Mouse (Mus musculus) mature B cell (primary cell): Measurements from ENCODE around the gene Snn.
"Not testable (repeated sequence)": the region's sequence is repeated elsewhere in the genome, so short reads cannot be mapped to it uniquely, and the experiment has no call there.

ENCODE experiments used
- in situ Hi-C: fragments of 300-500 bp; cut with MboI; formaldehyde crosslinking; loops from 2 replicates; pipeline ENCODE4 v1.14.3; 2019

Gene Snn

DNA sequence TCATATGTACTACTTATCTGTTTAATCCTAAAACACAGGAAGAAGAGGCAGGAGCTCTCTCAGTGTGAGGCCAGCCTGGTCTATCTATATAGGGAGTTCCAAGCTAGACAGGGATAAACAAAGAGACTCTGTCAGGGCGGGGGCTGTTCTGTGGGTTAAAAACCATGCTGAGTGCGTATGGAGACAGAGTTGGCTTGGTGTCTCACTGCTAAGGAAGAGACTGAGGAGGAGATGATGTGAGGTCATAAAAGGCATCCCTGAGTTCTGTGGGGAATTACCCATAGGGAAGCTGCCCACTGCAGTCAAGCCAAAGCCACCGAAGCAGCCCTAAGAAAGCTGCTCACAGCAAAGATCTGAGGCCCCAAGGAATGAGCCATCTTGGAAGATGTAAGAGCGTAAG lies at the start of gene Snn:
Snn (plus strand) TSS at position 301 of the 400 bp plus-strand sequence.
- in situ Hi-C loops: no loop called here

DNA sequence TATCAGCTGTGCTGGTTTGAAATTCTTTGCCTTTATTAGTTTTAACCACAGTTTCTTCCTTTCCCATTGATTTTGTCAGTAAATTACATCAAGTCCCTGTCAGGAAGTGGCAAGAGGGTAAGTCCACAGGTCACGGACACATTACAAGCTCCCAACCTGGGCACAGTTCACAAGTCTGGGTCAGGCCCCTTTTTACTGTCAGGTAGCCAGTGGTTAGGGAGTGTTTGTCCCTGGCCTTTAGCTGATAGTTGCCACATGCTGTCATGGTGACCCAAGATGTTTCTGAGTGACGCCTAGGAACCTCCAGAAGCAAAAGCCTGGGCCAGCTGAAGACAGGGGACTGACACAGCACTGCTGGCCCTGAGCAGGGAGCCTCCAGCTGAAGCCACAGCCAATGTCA lies 49.5 kb upstream of the Snn start:
- in situ Hi-C loops: no loop called here

DNA sequence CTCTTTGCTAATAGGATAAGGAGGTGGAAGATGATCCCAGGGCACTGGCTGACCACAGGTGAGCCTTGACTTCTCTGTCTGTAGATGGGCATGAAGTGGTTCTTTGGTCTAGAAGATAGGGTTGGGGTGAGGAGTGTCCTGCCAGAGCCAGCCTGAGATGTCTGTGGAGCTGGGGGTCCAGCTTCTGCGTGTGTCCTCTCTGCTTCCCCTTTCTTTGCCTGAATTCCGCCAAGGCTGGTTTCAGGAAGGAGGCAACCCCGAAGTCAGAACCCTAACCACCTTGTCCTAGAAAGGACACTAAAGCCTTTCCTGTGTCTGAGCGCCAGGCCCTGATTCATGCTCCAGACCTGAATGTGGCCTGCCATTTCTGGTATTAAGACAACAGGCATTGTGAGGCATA lies 48.8 kb upstream of the Snn start:
- in situ Hi-C loops: no loop called here

DNA sequence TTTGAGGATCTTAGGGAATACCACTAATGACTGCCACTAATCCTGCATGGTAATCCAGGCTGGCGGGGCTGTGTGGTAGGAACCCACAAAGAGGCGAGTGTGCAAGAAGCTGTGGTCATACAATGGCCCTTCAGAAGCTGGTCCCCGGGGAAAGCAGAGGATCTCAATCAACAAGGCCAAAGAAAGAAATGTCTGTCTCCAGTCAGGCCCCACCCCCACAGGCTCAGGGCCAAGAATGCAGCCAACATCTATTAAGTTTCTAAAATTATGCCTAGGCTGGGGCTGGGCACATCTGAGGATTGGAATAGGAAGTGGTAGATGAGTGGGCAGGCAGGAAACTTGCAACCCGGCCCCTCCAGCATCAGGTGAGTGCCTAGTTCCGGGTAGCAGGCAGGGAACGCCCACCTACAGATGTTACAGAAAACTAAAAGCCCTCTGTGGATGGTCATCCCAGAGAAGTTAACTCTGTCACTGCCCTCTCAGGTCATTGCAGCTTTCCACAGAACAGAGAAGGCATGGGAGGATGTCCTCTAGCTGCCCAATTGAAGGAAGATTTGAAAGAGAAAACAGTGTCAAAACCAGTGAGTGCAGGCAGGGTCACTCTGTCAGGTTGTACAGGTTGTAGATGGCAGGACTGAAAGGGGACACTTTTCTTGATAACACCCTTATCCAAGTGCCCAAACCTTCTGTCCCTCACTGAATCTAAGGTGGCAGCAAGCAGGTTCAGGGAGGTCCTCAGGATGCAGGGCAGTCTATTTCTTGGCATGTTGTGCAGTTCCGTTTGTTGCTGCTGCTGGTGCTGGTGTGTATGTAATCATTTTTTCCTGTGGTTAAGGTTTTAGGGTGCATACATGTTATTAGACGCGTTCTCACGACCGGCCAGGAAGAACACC lies 47.9 kb upstream of the Snn start:
- in situ Hi-C loops: no loop called here

DNA sequence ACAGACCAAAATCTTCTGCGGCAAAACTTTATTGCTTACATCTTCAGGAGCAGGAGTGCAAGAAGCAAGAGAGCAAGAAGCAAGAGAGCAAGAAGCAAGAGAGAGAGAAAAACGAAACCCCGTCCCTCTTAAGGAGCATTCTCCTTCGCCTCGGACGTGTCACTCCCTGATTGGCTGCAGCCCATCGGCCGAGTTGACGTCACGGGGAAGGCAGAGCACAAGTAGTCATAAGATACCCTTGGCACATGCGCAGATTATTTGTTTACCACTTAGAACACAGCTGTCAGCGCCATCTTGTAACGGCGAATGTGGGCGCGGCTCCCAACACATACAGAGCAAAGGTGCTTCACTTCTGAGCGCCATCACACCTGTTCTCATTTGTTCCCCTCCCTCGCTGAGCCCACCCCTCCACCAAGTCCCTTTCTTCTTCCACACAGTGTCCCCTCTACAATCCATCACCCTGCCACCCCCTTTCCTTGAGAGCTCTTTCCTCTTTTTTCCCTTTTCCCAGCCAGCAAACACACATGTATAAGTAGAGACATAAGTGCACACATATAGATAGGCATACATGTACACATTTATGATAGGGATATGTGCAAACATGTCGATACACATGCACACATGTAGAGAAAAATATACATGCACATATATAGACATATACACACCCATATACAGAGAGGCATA lies 47.1 kb upstream of the Snn start:
- in situ Hi-C loops: not testable (repeated sequence)

DNA sequence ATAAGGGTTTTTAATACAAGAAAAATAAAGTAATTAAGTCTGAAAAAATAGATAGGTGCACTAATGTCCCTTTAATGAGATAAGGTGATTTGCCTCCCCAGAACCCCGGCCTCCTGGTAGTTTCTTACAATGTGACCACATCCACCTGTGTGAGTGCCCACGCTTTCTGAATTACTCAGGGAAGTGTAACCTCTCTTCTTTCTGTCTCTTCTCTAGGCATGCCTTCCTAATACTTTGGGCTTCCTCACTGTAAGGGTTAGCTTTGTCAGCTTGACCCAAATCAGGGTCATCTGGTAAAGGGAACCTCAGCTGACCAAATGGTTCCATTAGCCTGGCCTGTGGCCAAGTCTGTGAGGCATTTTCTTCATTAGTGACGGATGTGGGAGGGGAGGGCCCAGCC lies 46.3 kb upstream of the Snn start:
- in situ Hi-C loops: no loop called here

DNA sequence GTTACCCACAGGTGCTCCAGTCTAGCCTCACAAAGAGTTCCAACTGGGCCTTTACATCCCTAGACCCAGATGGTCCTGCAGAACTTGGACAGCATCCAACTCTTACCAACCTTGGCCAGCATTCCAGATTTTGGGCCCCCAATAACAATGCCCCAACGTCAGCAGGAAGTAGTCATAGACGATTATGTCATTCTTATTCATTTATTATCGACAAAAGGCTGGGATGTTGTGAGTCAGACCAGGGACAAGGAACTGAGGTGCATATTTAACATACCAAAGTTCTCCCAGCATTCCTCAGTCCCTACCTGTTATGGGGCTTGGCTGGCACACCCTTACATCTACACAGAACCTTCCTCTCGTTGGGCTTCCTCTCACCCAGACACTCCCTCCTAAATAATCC lies 44.4 kb upstream of the Snn start:
- in situ Hi-C loops: no loop called here

DNA sequence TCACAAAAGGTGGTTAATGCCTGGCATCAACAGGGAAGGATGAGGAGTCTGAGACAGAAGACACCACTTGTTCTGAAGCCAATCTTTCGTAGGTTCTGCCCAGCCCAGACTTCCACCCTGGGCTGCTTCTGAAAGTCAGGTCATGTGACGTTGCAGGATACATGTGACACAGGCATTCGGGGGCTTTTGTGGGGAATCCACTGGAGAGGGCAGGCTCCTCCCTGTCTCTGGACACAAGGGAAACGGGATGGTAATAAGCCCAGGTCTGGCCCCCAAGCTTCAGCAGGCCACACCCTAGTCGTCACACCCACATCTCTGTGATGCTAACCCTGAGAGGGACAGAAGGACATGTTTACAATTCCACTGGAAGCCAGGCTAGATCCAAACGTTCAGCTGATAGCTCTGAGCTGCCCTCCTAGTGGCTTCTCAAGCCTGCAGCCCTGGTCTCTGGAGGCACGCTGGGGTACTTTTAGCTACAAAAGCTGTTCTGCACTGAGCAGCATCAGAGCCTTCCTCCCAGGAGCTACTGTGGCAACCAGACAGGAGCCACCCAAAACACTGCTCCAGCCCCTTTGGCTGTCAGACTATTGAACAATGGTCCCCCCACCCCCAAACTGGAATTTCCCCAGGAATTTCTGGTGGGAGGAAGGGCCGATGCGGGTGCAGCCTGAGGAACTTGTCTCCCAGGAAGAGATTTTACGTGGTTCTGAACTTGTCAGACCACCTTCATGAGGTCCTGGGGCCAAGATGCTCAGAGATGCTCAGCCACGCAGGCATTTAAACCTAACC lies 42.7 kb upstream of the Snn start:
- in situ Hi-C loops: no loop called here

DNA sequence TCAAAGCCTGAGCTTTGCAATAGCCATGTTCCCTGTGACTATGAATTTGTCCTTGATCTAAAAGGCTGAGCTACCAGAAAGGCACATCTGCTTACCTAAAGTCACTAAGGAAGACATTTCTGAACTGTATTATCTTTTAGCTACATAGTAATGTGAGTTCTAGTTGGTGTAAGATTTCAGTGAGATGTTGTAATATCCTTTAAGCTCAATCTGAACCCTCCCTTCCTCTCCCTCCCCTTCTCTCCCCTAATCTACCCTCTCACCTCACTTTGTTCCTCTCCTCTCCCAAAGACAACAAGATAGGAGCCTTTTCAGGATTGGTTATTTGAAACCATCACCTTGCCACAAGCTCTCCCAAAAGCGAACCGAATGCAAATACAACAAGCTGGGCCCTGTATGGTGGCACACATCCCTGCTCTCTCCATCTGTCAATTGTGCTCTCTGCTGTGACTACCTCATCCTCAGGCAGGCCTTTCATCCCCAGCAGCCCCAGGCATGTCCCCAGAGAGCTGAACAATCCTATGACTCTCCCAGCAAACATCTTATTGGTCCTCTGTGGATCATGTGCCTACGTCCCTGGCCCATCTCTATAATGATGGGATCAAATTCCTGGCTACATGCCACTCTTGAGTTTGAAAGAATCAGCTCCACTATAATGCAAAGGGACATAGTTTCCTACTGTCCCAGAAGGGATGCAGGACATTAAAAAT lies 39.2 kb upstream of the Snn start:
- in situ Hi-C loops: no loop called here

DNA sequence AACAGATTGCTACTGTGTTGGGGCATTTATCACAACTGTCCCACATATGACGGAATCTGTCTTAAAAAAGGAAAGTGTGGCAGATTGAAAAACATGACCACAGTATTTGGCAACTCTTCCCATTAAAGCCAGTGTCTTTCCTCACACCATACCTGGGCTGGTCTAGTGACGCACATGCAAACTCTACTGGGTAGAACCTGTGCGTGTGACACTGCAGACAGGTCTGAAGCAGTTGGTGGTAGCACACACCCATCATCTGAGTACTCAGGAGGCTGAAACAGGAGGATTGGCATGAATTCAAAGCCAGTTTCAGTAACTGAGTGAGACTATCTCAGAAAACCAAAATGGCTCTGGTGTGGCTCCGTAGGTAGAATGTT lies 38.6 kb upstream of the Snn start:
- in situ Hi-C loops: no loop called here

DNA sequence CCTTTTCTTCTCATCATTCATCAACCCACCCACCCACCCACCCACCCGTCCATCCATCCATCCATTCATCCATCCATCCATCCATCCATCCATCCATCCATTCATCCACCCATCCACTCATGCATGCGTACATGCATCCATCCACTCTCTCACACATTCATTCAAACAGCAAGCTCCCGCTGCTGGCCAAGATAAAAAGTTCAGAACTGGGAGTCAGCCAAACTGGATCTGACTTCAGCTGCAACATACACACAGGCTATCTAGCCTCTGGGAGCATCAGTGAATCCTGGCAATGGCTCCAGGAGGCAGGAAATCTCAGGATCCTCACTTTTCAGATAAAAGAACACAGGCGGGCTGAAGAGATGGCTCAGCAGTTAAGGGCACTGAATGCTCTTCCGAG lies 37.1 kb upstream of the Snn start:
- in situ Hi-C loops: no loop called here

DNA sequence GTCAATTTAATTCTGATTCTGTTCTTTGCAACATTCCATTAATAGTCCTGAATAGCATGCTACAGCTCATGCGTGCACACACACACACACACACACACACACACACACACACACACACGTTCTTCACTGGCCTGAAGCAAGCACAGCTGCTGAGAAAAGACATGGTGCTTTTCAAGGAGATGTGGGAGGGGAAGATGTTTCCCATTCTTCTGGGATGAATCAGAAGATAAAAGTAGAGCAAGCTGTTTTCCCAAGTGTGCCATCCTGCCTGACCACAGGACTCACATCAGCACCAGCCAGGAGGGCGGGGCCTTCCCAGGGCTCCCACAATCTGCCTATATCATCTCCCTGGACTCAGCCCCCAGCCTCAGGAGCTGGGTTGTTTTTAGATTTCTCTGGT lies 35.9 kb upstream of the Snn start:
- in situ Hi-C loops: no loop called here

DNA sequence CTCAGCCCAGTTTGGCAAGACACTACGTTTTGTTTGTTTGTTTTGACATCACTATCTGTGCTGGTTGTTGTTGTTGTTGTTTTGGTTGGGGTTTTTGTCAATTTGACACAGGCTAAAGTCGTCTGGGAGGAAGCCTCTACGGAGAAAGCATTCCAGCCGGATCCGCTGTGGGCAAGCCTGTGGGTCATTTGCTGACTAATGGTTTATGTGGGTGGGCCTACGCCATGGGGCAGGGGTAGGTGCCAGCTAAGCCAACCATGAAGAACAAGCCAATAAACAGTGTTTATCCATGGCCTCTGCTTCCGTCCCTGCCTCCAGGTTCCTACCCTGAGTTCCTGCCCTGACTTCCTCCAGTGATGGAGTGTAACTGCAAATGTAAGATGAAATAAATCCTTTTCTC lies 32.5 kb upstream of the Snn start:
- in situ Hi-C loops: no loop called here

DNA sequence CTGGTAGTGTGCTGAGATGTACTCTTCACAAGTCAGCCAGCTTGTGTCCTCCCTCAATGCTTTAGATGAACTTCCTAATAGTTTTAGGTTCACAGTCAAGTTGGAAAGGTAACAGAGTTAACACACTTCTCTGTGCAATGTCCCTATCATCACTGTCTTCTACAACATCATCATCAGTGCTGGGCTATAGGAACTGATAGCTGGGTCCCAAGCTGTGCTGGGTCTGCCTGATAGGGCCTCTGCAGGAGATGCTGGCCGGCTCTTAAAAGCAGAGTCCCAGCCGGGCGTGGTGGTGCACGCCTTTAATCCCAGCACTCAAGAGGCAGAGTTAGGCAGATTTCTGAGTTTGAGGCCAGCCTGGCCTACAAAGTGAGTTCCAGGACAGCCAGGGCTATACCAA lies 29.9 kb upstream of the Snn start:
- in situ Hi-C loops: loop anchor here (5.0 kb wide), 1 partner anchor 154 kb away; no protein-coding TSS in a partner anchor

DNA sequence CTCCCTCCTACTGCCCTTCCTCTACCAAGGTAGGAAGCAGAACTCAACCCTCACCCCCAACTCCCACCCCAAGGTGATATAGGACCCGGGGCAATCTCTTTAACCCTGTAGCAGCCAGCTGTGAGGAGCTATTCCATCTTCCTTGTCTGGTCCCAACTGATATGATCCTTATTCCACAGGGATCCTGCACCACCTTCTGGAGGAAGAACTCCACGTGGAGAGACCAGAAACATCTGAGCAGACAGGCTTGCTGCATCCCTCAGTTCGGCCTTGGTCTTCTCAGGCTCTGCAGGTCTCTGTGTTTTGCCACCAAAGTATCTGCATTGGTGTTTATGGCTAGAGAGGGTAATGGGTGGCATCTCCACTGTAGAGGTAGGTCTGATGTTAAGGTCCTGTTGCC lies 29.4 kb upstream of the Snn start:
- in situ Hi-C loops: loop anchor here (5.0 kb wide), 1 partner anchor 154 kb away; no protein-coding TSS in a partner anchor

DNA sequence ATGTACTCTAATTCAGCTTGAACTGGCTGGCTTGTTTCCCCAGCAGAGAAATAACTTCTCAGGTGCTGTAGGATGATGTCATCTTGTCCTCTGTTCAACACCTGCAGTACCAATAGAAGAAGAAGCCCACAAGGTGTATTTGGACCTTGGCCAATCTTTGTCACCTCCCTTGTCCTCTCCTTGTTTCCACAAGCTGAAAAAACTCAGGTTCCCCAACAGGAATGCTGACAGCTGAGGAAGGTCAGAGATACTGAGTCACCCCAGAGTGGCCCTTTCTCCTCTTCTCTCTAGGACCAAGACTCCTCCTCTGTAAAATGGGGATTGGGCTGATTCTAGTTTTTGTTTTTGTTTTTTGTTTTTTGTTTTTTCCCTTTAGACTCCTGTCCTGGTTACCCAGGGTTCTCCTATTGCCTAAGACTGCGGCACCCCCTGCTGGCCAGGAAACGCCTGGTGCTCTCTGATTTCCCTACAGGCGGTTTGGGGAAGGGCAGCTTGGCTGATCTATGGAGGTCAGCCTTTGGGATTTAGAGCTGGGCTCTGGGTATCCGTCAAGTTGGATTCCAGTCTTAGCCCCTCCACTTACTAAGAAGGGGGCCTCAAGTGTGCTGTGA lies 26.4 kb upstream of the Snn start:
- in situ Hi-C loops: loop anchor here (5.0 kb wide), 1 partner anchor 157 kb away; no protein-coding TSS in a partner anchor

DNA sequence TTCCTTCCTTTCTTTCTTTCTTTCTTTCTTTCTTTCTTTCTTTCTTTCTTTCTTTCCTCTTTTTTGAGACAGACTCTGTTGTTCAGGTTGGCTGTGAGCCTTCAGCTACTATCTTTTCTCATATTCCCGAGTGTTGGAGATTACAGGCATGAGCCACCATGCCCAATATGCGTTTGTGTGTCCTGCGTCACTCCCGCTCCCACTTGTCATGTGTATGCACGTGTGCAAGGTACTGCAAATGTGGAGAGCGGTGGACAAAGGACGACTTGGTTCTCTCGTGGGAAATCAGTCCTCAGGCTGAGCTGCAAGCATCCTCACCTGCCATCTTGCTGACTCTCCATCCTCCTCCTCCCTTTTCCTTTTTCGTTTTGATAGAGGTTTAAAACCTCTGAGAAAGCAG lies 25.5 kb upstream of the Snn start:
- in situ Hi-C loops: no loop called here

DNA sequence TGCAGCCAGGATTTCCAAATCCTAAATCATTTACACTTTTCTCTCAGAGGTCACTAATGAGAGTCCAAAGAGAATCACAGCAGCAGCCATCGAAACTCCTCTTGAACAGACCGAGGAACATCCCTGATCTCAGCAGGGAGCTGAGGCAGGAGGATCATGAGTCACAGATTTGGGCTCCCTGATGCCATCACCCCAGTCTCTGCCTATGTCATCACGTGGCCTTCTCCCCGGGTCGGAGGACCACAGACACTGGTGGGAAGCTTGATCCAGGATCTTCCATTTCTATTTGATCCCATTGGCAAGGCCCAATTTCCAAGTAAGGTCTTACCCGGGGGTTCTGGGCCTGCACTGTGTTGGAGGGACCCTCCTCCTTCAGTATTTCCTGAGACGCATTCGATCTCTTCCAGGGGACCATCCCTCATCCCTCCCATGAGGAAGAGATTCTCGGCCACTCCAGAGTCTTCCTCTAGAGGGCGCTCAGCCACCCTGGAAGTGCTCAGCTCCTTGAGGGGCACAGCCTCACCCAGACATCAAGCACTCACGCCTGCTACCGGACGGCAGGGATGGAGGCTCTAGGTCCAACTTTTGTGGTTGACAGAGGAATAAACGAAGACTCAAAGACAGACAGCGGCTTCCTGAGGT lies 24.8 kb upstream of the Snn start:
- in situ Hi-C loops: no loop called here

DNA sequence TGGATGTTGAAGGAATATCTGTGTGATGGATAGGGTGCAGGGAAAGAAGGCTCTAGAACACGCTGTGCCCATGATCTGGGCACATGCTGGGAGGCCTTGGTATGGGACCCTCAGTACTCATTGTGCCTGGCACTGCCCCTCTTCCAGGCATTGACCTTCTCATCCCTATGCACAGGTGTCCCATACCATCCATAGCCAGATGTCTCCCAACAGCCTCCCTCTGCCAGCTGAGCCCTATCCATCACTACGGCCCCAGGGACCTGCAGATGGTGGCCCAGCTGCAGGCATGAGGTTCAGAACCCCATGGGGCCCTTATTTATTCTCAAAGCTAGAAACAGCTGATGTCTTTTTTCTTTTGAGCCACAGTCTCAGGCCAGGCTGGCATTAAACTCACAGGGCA lies 20.1 kb upstream of the Snn start:
- in situ Hi-C loops: no loop called here

DNA sequence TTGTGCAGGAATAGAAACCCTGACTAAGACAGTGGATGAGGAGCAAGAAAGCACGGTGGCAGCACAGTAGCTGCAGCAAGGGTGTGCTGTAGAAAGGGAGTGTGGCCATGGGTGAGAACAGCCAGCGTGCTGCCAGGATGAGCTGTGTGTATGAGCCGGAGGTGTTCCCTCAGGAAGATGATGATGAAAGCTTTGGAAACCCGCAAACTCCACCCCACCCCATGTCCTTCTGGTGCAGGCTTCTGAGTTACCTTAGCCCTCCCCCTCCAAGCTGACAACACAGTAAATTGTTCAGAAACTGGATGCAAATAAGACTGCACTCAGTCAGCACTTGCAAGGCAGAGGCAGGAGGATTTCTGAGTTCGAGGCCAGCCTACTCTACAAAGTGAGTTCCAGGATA lies 17.5 kb upstream of the Snn start:
- in situ Hi-C loops: no loop called here

DNA sequence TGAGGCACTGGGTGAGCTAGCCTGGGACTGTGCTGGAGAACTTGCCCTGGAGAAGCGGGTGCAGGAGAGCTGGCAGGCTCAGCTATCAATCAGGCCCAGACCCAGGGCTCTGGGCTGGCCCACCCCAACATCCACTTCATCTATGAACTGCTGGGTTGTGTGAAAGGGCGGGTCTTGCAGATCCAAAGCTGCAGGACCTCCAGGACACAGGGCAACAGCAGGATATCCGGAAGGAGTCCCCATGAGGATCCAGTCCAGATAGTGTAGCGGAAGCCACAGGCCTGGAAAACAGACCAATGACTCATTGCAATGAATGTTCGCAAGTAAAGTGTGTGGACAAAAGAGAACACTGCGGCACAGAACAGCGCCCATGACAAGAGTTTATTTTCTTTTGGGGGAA lies 14.3 kb upstream of the Snn start:
- in situ Hi-C loops: no loop called here
